ENCODE assay signal across 8 mouse cellular contexts in the genomic region with DNA sequence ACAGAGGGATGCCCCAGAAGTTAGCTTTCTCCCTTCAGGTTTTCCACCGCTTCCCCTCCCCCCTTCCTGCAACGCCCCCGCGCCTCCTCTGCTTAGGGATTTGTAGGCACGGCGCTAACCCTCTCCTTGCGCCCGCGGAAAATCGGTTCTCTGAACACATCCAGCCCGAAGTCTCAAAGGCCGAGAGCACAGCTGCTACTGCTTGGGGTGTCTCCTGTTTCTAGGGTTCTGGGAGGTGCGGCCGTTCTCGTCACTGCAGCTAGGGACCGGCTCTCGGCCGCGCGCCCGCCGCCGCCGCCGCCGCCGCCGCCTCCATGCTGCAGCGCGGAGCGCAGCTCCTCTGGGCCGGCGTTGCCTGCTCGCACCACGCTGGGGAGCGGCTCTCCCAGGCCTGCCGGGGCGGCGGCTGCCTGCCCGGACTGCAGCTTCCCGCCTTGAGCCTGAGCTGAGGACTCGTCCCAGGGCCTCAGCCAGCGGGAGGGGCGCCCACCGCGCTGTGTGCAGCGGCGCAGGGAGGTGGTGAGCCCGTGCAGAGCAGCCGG. TPM values are rescaled to one million over a fixed set of nuclear protein-coding genes. Genes with fewer than 3 reads are reported as not detected.
DNase-seq lines count a peak whose midpoint lies in the region; ATAC-seq and TF ChIP-seq lines count a peak whose summit lies in the region.

A gene (plus strand): TSS at position 322 of the 542 bp plus-strand sequence.

- peak within 1 kb of the TSS; percentile 81 for H3K4me2 ChIP-seq in forebrain, embryonic 14.5 days (ENCODE audit: low read length)
- peak within 1 kb of the TSS; percentile 58 for H3K4me2 ChIP-seq in hindbrain, postnatal 0 days (ENCODE audit: low read depth, low read length)
- H3K4me2 ChIP-seq in neural tube, embryonic 11.5 days (ENCODE audit: low read depth): peak within 1 kb of the TSS; percentile 65

- under 1% methylated on average over 44 of the region's 50 CpGs for WGBS in forebrain, embryonic 14.5 days
- WGBS in hindbrain, postnatal 0 days: 3% methylated on average over 50 of the region's 50 CpGs
- WGBS in limb, embryonic 10.5 days: 1% methylated on average over 47 of the region's 50 CpGs
- WGBS in neural tube, embryonic 11.5 days: under 1% methylated on average over 36 of the region's 50 CpGs

- peak; percentile 92 for ATAC-seq in forebrain, embryonic 14.5 days
- peak; percentile 84 for ATAC-seq in hindbrain, postnatal 0 days
- ATAC-seq in neural tube, embryonic 11.5 days (ENCODE audit: insufficient read depth, low FRiP score, low TSS enrichment): peak; percentile 93

- H3K9ac ChIP-seq in forebrain, embryonic 14.5 days (ENCODE audit: low read length): peak within 1 kb of the TSS; percentile 79
- H3K9ac ChIP-seq in hindbrain, postnatal 0 days (replicated peaks; ENCODE audit: low read length): peak within 1 kb of the TSS; percentile 71
- H3K9ac ChIP-seq in neural tube, embryonic 11.5 days (ENCODE audit: low read length): peak within 1 kb of the TSS; percentile 59

- peak within 1 kb of the TSS; percentile 61 for H3K4me3 ChIP-seq in forebrain, embryonic 14.5 days (ENCODE audit: low read depth, low read length)
- H3K4me3 ChIP-seq in hindbrain, postnatal 0 days (ENCODE audit: low read length): peak within 1 kb of the TSS; percentile 75
- peak within 1 kb of the TSS; percentile 67 for H3K4me3 ChIP-seq in limb, embryonic 10.5 days
- peak within 1 kb of the TSS; percentile 54 for H3K4me3 ChIP-seq in neural tube, embryonic 11.5 days (ENCODE audit: low read depth, low read length)

- H3K9me3 ChIP-seq in forebrain, embryonic 14.5 days (replicated peaks; ENCODE audit: control insufficient read depth, low read length): no peaks in the 10 kb centered on the region
- H3K9me3 ChIP-seq in hindbrain, postnatal 0 days (ENCODE audit: low read length): no peaks in the 10 kb centered on the region
- no peaks in the 10 kb centered on the region for H3K9me3 ChIP-seq in limb, embryonic 10.5 days (replicated peaks)
- H3K9me3 ChIP-seq in neural tube, embryonic 11.5 days (ENCODE audit: control insufficient read depth, low read length): no peaks in the 10 kb centered on the region

- peak; percentile 61 for DNase-seq in adrenal gland, postnatal 10 days
- no peak for DNase-seq in adrenal gland, adult 8-10 months
- peak; percentile 14 to 15 for DNase-seq in adrenal gland, postnatal 36 days
- DNase-seq in forebrain, embryonic 14.5 days (ENCODE audit: low spot score): peak; percentile 80
- peak; percentile 81 for DNase-seq in hindbrain, postnatal 0 days (ENCODE audit: low spot score)
- DNase-seq in limb, embryonic 10.5 days (ENCODE audit: low spot score): peak; percentile 81
- peak; percentile 83 for DNase-seq in neural tube, embryonic 11.5 days (ENCODE audit: low spot score)
- no peak for DNase-seq in spleen, postnatal 36 days (ENCODE audit: low spot score in 2 of 2)

- H3K4me1 ChIP-seq in forebrain, embryonic 14.5 days (ENCODE audit: control insufficient read depth, insufficient read depth, low read length): peaks cover 5% of the 10 kb centered on the region; the same call in 1 of the 2 replicates
- 0 out of 2 replicates have a peak, but pooled peaks cover 4% of the 10 kb centered on the region for H3K4me1 ChIP-seq in hindbrain, postnatal 0 days (ENCODE audit: insufficient read depth, low read length)
- peaks cover 29% of the 10 kb centered on the region for H3K4me1 ChIP-seq in limb, embryonic 10.5 days
- peaks cover 3% of the 10 kb centered on the region; the same call in 1 of the 2 replicates for H3K4me1 ChIP-seq in neural tube, embryonic 11.5 days (ENCODE audit: control insufficient read depth, insufficient read depth, low read length)

- 0 out of 2 replicates have a peak, but pooled peaks cover 8% of the 10 kb centered on the region for H3K27me3 ChIP-seq in forebrain, embryonic 14.5 days (replicated peaks; ENCODE audit: control insufficient read depth, insufficient read depth, low read length)
- H3K27me3 ChIP-seq in hindbrain, postnatal 0 days (ENCODE audit: insufficient read depth, low read length): no peaks in the 10 kb centered on the region
- H3K27me3 ChIP-seq in limb, embryonic 10.5 days (ENCODE audit: low read depth, poor library complexity, severe bottlenecking): peaks cover 61% of the 10 kb centered on the region
- H3K27me3 ChIP-seq in neural tube, embryonic 11.5 days (ENCODE audit: control insufficient read depth, insufficient read depth, low read length): peaks cover 27% of the 10 kb centered on the region

- peak within 1 kb of the TSS; percentile 90 for H3K27ac ChIP-seq in forebrain, embryonic 14.5 days (ENCODE audit: low read depth, low read length)
- peak within 1 kb of the TSS; percentile 90 for H3K27ac ChIP-seq in hindbrain, postnatal 0 days
- peak within 1 kb of the TSS; percentile 82 for H3K27ac ChIP-seq in limb, embryonic 10.5 days
- H3K27ac ChIP-seq in neural tube, embryonic 11.5 days (ENCODE audit: low read depth, low read length): no peak within 1 kb of the TSS

- no peaks in the 10 kb centered on the region for H3K36me3 ChIP-seq in forebrain, embryonic 14.5 days (ENCODE audit: control insufficient read depth, insufficient read depth, low read length)
- no peaks in the 10 kb centered on the region for H3K36me3 ChIP-seq in hindbrain, postnatal 0 days (ENCODE audit: insufficient read depth, low read length)
- H3K36me3 ChIP-seq in limb, embryonic 10.5 days: no peaks in the 10 kb centered on the region
- no peaks in the 10 kb centered on the region for H3K36me3 ChIP-seq in neural tube, embryonic 11.5 days (ENCODE audit: control insufficient read depth, insufficient read depth, low read length)

- peak; percentile 6; the same call in 1 of the 2 replicates for TF ChIP-seq CTCF in hindbrain, postnatal 0 days (IDR thresholded peaks at IDR 0.05; ENCODE audit: low read depth)

RNA-seq across cellular contexts. Expression of the gene that starts here (rescaled TPM):
- under 1 TPM; 0.21 to 0.33 TPM for total RNA-seq in adrenal gland, postnatal 10 days (2021)
- total RNA-seq in adrenal gland, adult 8-10 months (2022): under 1 TPM in 3 of 4 experiments, not detected in 1; 0.21 to 0.30 (median 0.28) TPM
- total RNA-seq in adrenal gland, postnatal 36 days (2021): not detected
- polyA plus RNA-seq in forebrain, embryonic 14.5 days (2014; fragmentation: Nextera tagmentation; extraction: Ambion mirVana): 27.5 and 41.4 TPM in 2 replicates
- 92.1 and 97.0 TPM in 2 replicates for total RNA-seq in hindbrain, postnatal 0 days (2014; rRNA removed)
- polyA plus RNA-seq in hindbrain, postnatal 0 days (2015; fragmentation: Nextera tagmentation; extraction: Ambion mirVana): 64.3 and 65.7 TPM in 2 replicates
- polyA plus RNA-seq in limb, embryonic 10.5 days (2016; fragmentation: Nextera tagmentation; extraction: Ambion mirVana): 0.28 and 0.56 TPM in 2 replicates
- polyA plus RNA-seq in neural tube, embryonic 11.5 days (2014; fragmentation: Nextera tagmentation; extraction: Ambion mirVana): 5.4 and 5.8 TPM in 2 replicates

Comparison
In these comparisons a context has a peak if more than half of its experiments do, and no peak if none do; other contexts are left out.
1. RNA of the gene that starts here (total RNA-seq): 92.1 to 97.0 TPM in hindbrain, postnatal 0 days; 0.21 to 0.33 TPM in adrenal gland, postnatal 10 days, 0.21 to 0.30 TPM in adrenal gland, adult 8-10 months and not detected in adrenal gland, postnatal 36 days; every median in the first group is over 10 times any median in the second.
2. Peak in DNase-seq in adrenal gland, postnatal 10 days; RNA of the gene not detected or under 1 TPM.
3. Peak in DNase-seq in adrenal gland, postnatal 36 days; RNA of the gene not detected or under 1 TPM.
4. Peak in DNase-seq, H3K4me3 ChIP-seq and H3K27ac ChIP-seq in limb, embryonic 10.5 days; RNA of the gene not detected or under 1 TPM.
5. DNase-seq: peak in forebrain, embryonic 14.5 days (single experiment), hindbrain, postnatal 0 days (single experiment) and neural tube, embryonic 11.5 days (single experiment); none in adrenal gland, adult 8-10 months (single experiment) and spleen, postnatal 36 days (0 of 2).
6. Peak in every context shown above with its lines, with median percentiles within 50 percentile points of each other: ATAC-seq, H3K4me2 ChIP-seq, H3K4me3 ChIP-seq and H3K9ac ChIP-seq.